Mouse (Mus musculus) CD4-positive, CD25-positive, alpha-beta regulatory T cell, adult 2 months (primary cell): ENCODE results near the gene Exoc1.

Experiments used
- DNase-seq: peaks from one replicate; pipeline ENCODE4 v3.0.0-alpha.2; 2012; ENCODE audit warnings: low read depth, low spot score

Gene Exoc1

GRCm38 (mm10) chr5:76609702-76610370 is 80.7 kb downstream of the Exoc1 start:
- DNase-seq = no peak

- DNase-seq = no peak
These were observed 83.9 kb downstream of the Exoc1 start for GRCm38 (mm10) chr5:76612867-76613499.

- no peak for DNase-seq
These were observed 86.2 kb downstream of the Exoc1 start for GRCm38 (mm10) chr5:76615276-76615675.

- DNase-seq = no peak
These were observed 87.2 kb downstream of the Exoc1 start for GRCm38 (mm10) chr5:76616196-76616747.

- DNase-seq = no peak
These were observed 89.6 kb downstream of the Exoc1 start for GRCm38 (mm10) chr5:76618750-76619149.
